Mouse (Mus musculus): ENCODE measurements around the gene Ruvbl2. TPM values are rescaled to one million over a fixed set of nuclear protein-coding genes. Genes with fewer than 3 reads are reported as not detected.

Gene Ruvbl2
- polyA plus RNA-seq, 1 experiment from 2014 or later = 173 TPM

DNA sequence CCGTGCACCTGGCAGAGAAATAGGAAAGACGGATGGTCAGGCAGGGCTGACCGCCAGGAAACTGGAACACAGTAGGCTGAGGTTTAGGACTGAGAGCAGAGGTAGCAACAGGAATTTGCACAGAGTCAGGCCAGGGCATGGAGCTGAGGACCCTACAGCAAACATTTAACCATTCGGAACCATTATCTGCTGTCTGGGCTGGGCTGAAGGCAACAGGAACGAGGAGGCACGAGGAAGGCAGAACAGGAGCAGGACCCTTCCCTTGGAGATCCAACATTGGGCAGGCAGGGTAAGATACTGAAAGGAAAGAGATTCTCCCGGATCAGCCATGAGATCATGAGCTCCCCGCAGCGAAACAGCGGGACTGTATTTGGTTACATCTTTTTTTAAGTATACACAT lies 30.1 kb downstream of the Ruvbl2 start:
- Histone ChIP-seq H3K4me1 (ENCODE audit: insufficient read depth) (no peaks in the 10 kb centered on the region), H3K4me2 (no peak overlapping the region), H3K27ac (ENCODE audit: low read depth) (no peak overlapping the region), H3K27me3 (ENCODE audit: insufficient read depth, low read length) (peaks cover 61% of the 10 kb centered on the region), H3K9me3 (ENCODE audit: low read depth, low read length) (no peaks in the 10 kb centered on the region), H3K9ac (no peak overlapping the region), H3K36me3 (ENCODE audit: insufficient read depth) (no peaks in the 10 kb centered on the region), H3K4me3 (ENCODE audit: low read depth, low read length) (no peak overlapping the region)
- no peak for TF ChIP-seq CTCF (IDR thresholded peaks at IDR 0.05; ENCODE audit: low read depth)
- ATAC-seq (ENCODE audit: insufficient read depth) (no peak), DNase-seq (no peak)
- 74% methylated on average over 10 of the region's 10 CpGs for WGBS

DNA sequence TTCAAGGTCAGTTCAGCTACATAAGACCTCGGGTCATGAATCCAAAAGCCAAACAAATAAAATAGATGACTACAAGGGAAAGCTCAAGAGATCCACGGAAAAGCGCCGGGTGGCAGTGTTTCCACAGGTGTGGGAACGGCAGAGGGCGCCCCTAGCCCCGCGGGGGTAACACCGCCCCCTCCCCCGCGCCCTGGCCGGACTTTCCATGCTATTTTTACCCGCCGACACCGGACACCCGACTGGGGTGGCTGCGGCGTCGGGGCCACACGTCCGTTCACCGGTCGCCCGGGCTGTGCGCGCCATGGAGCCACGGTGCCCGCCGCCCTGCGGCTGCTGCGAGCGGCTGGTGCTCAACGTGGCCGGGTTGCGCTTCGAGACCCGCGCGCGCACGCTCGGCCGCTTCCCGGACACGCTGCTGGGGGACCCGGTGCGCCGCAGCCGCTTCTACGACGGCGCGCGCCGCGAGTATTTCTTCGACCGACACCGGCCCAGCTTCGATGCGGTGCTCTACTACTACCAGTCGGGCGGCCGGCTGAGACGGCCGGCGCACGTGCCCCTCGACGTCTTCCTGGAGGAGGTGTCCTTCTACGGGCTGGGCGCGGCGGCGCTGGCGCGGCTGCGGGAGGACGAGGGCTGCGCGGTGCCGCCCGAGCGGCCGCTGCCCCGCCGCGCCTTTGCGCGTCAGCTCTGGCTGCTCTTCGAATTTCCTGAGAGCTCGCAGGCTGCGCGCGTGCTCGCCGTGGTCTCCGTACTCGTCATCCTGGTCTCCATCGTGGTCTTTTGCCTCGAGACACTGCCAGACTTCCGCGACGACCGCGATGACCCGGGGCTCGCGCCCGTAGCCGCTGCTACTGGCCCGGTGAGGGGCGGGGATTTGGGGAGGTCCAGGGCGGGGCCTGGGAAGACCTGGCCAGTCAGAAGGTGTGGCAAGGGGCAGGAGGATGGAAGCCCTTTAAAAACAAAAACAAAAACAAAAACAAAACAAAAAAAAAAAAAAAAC lies 31.4 kb downstream of the Ruvbl2 start:
- Histone ChIP-seq H3K27ac (ENCODE audit: low read depth) (no peak overlapping the region), H3K36me3 (ENCODE audit: insufficient read depth) (no peaks in the 10 kb centered on the region), H3K4me2 (peak overlapping the region; percentile 65), H3K4me1 (ENCODE audit: insufficient read depth) (no peaks in the 10 kb centered on the region), H3K27me3 (ENCODE audit: insufficient read depth, low read length) (peaks cover 52% of the 10 kb centered on the region), H3K9ac (peak overlapping the region; percentile 32), H3K4me3 (ENCODE audit: low read depth, low read length) (peak overlapping the region; percentile 39), H3K9me3 (ENCODE audit: low read depth, low read length) (no peaks in the 10 kb centered on the region)
- no peak for TF ChIP-seq CTCF (IDR thresholded peaks at IDR 0.05; ENCODE audit: low read depth)
- DNase-seq = peak; percentile 32
- WGBS = 2% methylated on average over 114 of the region's 114 CpGs
- ATAC-seq (ENCODE audit: insufficient read depth) = no peak

DNA sequence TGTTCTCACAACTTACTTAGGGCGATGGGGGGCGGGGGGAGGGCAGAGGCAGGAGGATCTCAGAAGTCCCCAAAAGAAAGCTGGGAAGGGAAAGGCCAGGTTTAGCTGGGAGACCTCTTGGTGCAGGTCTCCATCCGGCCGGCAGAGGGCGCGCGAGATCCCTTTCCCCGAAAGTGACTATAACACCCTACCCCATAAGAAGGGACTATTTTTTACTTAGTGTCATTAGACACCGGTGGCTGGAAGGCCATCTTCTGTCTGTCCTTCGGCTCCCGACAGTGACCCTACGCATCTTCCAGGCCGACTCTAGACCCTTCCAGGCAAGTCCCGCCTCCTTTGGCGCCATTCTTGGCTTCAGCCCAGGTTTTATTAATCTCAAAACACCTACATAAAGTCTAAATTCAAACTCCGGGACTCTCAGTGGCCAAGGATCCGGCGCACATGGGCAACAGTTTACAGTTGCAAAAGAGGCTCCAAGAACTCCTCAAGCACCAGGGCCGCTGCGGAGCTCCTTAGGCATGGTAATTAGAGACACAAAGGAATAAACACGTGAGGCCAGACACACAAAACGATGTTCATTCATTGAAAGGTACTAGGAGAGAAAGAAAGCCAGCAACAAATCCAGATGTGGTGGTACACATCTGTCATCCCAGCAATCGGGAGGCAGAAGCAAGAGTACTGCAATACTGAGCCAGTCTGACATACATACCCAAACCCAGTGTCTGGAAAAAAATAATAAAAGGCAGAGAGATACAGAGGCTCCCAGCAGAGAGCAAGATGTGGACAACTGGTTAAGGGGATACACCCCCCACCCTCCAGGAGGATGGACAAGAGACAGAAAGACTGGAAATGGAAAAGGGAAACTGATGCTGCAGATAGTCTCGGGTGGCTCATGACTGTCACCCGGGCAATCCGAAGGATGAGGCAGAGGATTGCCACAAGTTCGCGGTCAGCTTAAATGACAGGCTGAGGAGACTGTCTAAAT lies 32.5 kb downstream of the Ruvbl2 start, which contains the start of gene Kcna7:
TSS of gene Kcna7 (plus strand) at position 563 of the 985 bp plus-strand sequence.
- H3K9ac ChIP-seq = peak within 1 kb of the TSS; percentile 32

DNA sequence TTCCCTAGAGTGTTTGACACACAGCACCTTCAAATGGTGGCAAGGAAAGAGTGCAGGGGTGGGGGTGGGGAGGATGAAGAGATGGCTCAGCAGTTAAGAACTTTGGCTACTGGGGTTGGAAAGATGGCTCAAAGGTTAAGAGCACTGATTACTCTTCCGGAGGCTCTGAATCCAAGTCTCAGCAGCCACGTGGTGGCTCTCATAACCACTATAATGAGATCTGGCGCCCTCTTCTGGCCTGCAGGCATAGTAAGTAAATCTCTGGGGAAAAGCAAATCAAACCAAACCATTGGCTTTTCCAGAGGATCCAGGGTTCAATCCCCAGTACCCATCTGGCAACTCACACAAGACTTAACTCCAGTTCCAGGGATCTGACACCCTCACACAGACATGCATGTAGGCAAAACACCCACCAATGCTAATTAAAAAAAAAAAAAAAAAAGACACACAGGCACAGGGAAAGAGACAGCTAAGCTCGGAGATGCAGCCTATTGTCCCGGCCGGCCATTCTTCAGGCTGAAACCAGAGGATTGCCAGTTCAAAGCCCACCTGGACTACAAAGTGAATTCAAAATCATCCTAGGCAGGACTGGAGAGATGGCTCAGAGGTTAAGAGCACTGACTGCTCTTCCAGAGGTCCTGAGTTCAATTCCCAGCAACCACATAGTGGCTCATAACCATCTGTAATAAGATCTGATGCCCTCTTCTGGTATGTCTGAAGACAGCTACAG lies 34.2 kb downstream of the Ruvbl2 start:
- no peaks in the 10 kb centered on the region for H3K4me1 ChIP-seq (ENCODE audit: insufficient read depth)
- peak; percentile 69 for TF ChIP-seq CTCF (IDR thresholded peaks at IDR 0.05; ENCODE audit: low read depth)
- ATAC-seq (ENCODE audit: insufficient read depth) = no peak
- H3K9me3 ChIP-seq (ENCODE audit: low read depth, low read length) = no peaks in the 10 kb centered on the region
- H3K36me3 ChIP-seq (ENCODE audit: insufficient read depth) = no peaks in the 10 kb centered on the region
- no peak overlapping the region for H3K9ac ChIP-seq
- H3K4me2 ChIP-seq = no peak overlapping the region
- peaks cover 38% of the 10 kb centered on the region for H3K27me3 ChIP-seq (ENCODE audit: insufficient read depth, low read length)
- WGBS = 47% methylated on average over 6 of the region's 6 CpGs
- no peak overlapping the region for H3K27ac ChIP-seq (ENCODE audit: low read depth)
- no peak overlapping the region for H3K4me3 ChIP-seq (ENCODE audit: low read depth, low read length)
- peak; percentile 88 for DNase-seq

More for the DNA sequence above, 32.5 kb downstream of the Ruvbl2 start, which contains the start of gene Kcna7:
- no peaks in the 10 kb centered on the region for H3K4me1 ChIP-seq (ENCODE audit: insufficient read depth)
- DNase-seq (peak; percentile 79), ATAC-seq (ENCODE audit: insufficient read depth) (peak; percentile 48; the same call in 1 of the 2 replicates)
- peak; percentile 94 for TF ChIP-seq CTCF (IDR thresholded peaks at IDR 0.05; ENCODE audit: low read depth)
- no peaks in the 10 kb centered on the region for H3K9me3 ChIP-seq (ENCODE audit: low read depth, low read length)
- H3K4me2 ChIP-seq = peak within 1 kb of the TSS; percentile 65
- WGBS = 8% methylated on average over 28 of the region's 28 CpGs
- peak within 1 kb of the TSS; percentile 39 for H3K4me3 ChIP-seq (ENCODE audit: low read depth, low read length)
- peaks cover 51% of the 10 kb centered on the region for H3K27me3 ChIP-seq (ENCODE audit: insufficient read depth, low read length)
- H3K27ac ChIP-seq (ENCODE audit: low read depth) = no peak within 1 kb of the TSS
- H3K36me3 ChIP-seq (ENCODE audit: insufficient read depth) = no peaks in the 10 kb centered on the region

DNA sequence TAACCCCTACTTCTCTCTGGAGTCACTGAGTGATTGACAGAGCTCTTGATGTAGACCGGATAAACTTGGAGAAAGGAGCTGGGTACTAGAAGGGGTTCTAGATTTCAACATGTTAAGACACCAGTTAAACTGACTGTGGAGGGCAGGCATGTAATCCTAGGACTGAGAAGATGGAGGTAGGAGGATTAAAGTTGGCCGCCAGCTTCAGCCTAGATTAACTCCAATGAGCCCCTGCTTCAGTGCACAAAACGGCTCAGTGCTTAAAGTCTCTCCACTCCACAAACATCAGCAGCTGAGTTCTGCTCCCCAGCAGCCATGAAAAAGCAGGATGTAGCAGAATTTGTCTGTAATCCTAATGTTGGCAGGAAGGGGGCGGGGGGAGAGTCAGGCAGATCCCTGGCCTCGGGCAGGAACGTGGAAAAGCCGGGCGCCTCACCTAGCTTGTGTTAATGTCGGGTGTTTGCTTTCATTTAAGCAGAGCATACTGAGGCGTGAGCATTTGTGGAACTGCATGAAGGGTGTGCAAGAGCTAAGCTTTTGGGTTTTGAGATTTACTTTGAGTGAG lies 36.3 kb downstream of the Ruvbl2 start:
- no peak for TF ChIP-seq CTCF (IDR thresholded peaks at IDR 0.05; ENCODE audit: low read depth)
- peaks cover 18% of the 10 kb centered on the region for H3K27me3 ChIP-seq (ENCODE audit: insufficient read depth, low read length)
- ATAC-seq (ENCODE audit: insufficient read depth) (no peak), DNase-seq (no peak)
- H3K4me3 ChIP-seq (ENCODE audit: low read depth, low read length) = no peak overlapping the region
- H3K9me3 ChIP-seq (ENCODE audit: low read depth, low read length) = no peaks in the 10 kb centered on the region
- H3K4me1 ChIP-seq (ENCODE audit: insufficient read depth) = no peaks in the 10 kb centered on the region
- H3K27ac ChIP-seq (ENCODE audit: low read depth) = no peak overlapping the region
- H3K9ac ChIP-seq = no peak overlapping the region
- no peaks in the 10 kb centered on the region for H3K36me3 ChIP-seq (ENCODE audit: insufficient read depth)
- no peak overlapping the region for H3K4me2 ChIP-seq
- 57% methylated on average over 10 of the region's 10 CpGs for WGBS

DNA sequence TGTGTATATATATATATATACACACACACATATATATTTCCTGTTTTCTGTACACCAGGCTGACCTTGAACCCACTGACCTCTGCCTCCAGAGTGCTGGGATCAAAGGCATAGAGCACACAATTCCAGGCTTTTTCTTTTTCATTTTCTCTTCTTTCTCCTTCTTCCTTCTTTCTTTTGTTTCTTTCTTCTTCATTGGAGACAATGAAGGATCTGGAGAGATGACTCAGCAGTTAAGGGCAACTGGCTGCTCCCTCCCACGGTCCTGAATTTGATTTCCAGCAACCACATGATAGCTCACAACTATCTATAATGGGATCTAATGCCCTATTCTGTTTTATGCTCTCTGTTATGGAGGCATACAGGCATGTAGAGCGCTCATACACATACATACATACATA lies 41.1 kb downstream of the Ruvbl2 start:
- H3K4me1 ChIP-seq (ENCODE audit: insufficient read depth) = peaks cover 6% of the 10 kb centered on the region
- H3K4me2 ChIP-seq = no peak overlapping the region
- ATAC-seq (ENCODE audit: insufficient read depth) (no peak), DNase-seq (no peak)
- no peak overlapping the region for H3K4me3 ChIP-seq (ENCODE audit: low read depth, low read length)
- no peaks in the 10 kb centered on the region for H3K27me3 ChIP-seq (ENCODE audit: insufficient read depth, low read length)
- no peaks in the 10 kb centered on the region for H3K9me3 ChIP-seq (ENCODE audit: low read depth, low read length)
- 69% methylated on average over 2 of the region's 2 CpGs for WGBS
- H3K9ac ChIP-seq = no peak overlapping the region
- TF ChIP-seq CTCF (IDR thresholded peaks at IDR 0.05; ENCODE audit: low read depth) = no peak
- no peak overlapping the region for H3K27ac ChIP-seq (ENCODE audit: low read depth)
- H3K36me3 ChIP-seq (ENCODE audit: insufficient read depth) = peaks cover 26% of the 10 kb centered on the region
